Mouse (Mus musculus): ENCODE measurements around the gene Rufy2. TPM values are rescaled to one million over a fixed set of nuclear protein-coding genes. Genes with fewer than 3 reads are reported as not detected.
A peak's percentile ranks its signal among the peaks of the same experiment; 100 is the strongest.

Rufy2 gene
- polyA plus RNA-seq, 1 experiment from 2014 or later, result 17.7 TPM

- under 1% methylated on average over 66 of the region's 68 CpGs for WGBS
- DNase-seq (ENCODE audit: low spot score), result peak; percentile 88
- H3K4me3 ChIP-seq, result peak overlapping the region; percentile 89
- peaks cover 2% of the 10 kb centered on the region; the same call in 1 of the 2 replicates for H3K36me3 ChIP-seq
- H3K27me3 ChIP-seq (ENCODE audit: insufficient read depth, poor library complexity, severe bottlenecking), result no peaks in the 10 kb centered on the region
- peak overlapping the region; percentile 100 for H3K27ac ChIP-seq
- H3K9me3 ChIP-seq, result no peaks in the 10 kb centered on the region
- H3K4me1 ChIP-seq, result peaks cover 14% of the 10 kb centered on the region
Measured at GRCm38 (mm10) chr10:63023121-63023748, 43.2 kb downstream of the Rufy2 start.

GRCm38 (mm10) chr10:63023749-63024579 is 43.9 kb downstream of the Rufy2 start, which contains the start of the genes Hnrnph3 and Pbld2:
Gene Hnrnph3, minus strand, starts transcription at chr10:63024217.
Gene Pbld2, plus strand, starts transcription at chr10:63024315.
- DNase-seq (ENCODE audit: low spot score), result peak; percentile 99
- Histone ChIP-seq H3K4me1 (peaks cover 14% of the 10 kb centered on the region), H3K27ac (peak within 1 kb of the TSS; percentile 100), H3K4me3 (peak within 1 kb of the TSS; percentile 89), H3K36me3 (no peaks in the 10 kb centered on the region), H3K9me3 (no peaks in the 10 kb centered on the region), H3K27me3 (ENCODE audit: insufficient read depth, poor library complexity, severe bottlenecking) (no peaks in the 10 kb centered on the region)
- under 1% methylated on average over 65 of the region's 69 CpGs for WGBS

DNA sequence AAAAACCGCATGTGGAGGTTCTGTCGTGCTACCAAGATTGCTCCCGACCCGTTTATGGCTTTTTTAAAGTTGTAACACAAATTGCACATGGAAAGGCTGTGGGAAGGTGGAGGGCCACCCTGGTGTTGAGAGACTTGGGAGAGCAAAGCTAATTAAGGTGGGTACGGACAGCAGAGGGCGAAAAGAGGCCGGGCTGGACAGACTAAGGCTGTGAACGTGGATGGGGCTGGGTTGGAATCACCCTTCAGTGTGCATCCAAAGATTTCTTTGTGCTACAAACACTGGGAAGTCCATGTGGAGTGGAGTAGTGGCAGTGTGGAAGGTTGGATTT is 44.5 kb downstream of the Rufy2 start:
- peak; percentile 89 for DNase-seq (ENCODE audit: low spot score)

GRCm38 (mm10) chr10:63025016-63025415 is 45.0 kb downstream of the Rufy2 start:
- Histone ChIP-seq H3K27ac (peak overlapping the region; percentile 100), H3K9me3 (no peaks in the 10 kb centered on the region), H3K27me3 (ENCODE audit: insufficient read depth, poor library complexity, severe bottlenecking) (no peaks in the 10 kb centered on the region), H3K36me3 (no peaks in the 10 kb centered on the region), H3K4me3 (peak overlapping the region; percentile 89), H3K4me1 (peaks cover 14% of the 10 kb centered on the region)
- 56% methylated on average over 2 of the region's 2 CpGs for WGBS
- DNase-seq (ENCODE audit: low spot score), result no peak

More for the DNA sequence above, 44.5 kb downstream of the Rufy2 start:
- Histone ChIP-seq H3K4me3 (peak overlapping the region; percentile 89), H3K27me3 (ENCODE audit: insufficient read depth, poor library complexity, severe bottlenecking) (no peaks in the 10 kb centered on the region), H3K27ac (peak overlapping the region; percentile 100), H3K36me3 (no peaks in the 10 kb centered on the region), H3K4me1 (peaks cover 14% of the 10 kb centered on the region), H3K9me3 (no peaks in the 10 kb centered on the region)
- WGBS, result under 1% methylated on average over 8 of the region's 8 CpGs

- no peaks in the 10 kb centered on the region for H3K9me3 ChIP-seq
- WGBS, result 75% methylated on average over 6 of the region's 6 CpGs
- no peaks in the 10 kb centered on the region for H3K36me3 ChIP-seq
- peaks cover 14% of the 10 kb centered on the region for H3K4me1 ChIP-seq
- 0 out of 2 replicates have a peak overlapping the region, but pooled peaks have one; percentile 89 for H3K4me3 ChIP-seq
- peak overlapping the region; percentile 100 for H3K27ac ChIP-seq
- DNase-seq (ENCODE audit: low spot score), result no peak
- no peaks in the 10 kb centered on the region for H3K27me3 ChIP-seq (ENCODE audit: insufficient read depth, poor library complexity, severe bottlenecking)
Measured at GRCm38 (mm10) chr10:63025491-63026011, 45.5 kb downstream of the Rufy2 start.

DNA sequence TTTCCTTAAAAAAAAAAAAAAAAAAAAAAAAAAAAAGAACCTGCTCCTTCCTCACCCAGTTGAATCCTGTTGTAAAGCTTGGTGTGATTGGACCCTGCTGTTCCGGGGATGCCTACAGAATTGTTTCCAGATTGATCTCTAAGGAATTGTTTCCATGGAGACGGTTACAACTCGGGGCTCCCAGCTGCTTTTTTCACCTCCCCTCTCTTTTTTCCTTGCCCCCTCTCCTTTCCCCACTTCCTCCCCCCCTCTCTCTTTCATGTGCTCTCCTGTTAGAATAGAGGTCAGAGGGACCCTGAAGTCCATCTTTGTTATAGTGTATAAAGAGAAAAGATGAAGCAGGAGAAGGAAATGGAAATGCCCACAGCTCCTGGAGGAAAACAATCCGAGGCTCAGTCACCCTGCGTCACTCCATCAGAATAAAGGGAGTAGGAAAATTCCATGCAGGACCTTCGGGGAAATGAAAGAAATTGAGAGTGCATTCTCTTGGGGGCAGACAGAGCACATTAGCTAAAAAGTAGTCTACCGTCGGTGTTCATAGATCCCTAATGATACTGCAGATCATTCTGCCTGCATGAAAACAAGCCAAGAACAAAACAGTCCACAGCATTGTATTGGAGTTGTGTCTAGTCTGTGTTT is 46.3 kb downstream of the Rufy2 start:
- H3K36me3 ChIP-seq, result no peaks in the 10 kb centered on the region
- no peaks in the 10 kb centered on the region for H3K27me3 ChIP-seq (ENCODE audit: insufficient read depth, poor library complexity, severe bottlenecking)
- 68% methylated on average over 8 of the region's 8 CpGs for WGBS
- no peak overlapping the region for H3K27ac ChIP-seq
- no peak for DNase-seq (ENCODE audit: low spot score)
- H3K4me1 ChIP-seq, result peaks cover 10% of the 10 kb centered on the region
- no peak overlapping the region for H3K4me3 ChIP-seq
- no peaks in the 10 kb centered on the region for H3K9me3 ChIP-seq

GRCm38 (mm10) chr10:63026795-63027160 is 46.8 kb downstream of the Rufy2 start:
- no peak for DNase-seq (ENCODE audit: low spot score)
- no peak overlapping the region for H3K4me3 ChIP-seq
- peaks cover 5% of the 10 kb centered on the region for H3K4me1 ChIP-seq
- H3K27ac ChIP-seq, result no peak overlapping the region
- H3K27me3 ChIP-seq (ENCODE audit: insufficient read depth, poor library complexity, severe bottlenecking), result no peaks in the 10 kb centered on the region
- 87% methylated on average over 6 of the region's 6 CpGs for WGBS
- H3K9me3 ChIP-seq, result no peaks in the 10 kb centered on the region
- no peaks in the 10 kb centered on the region for H3K36me3 ChIP-seq

DNA sequence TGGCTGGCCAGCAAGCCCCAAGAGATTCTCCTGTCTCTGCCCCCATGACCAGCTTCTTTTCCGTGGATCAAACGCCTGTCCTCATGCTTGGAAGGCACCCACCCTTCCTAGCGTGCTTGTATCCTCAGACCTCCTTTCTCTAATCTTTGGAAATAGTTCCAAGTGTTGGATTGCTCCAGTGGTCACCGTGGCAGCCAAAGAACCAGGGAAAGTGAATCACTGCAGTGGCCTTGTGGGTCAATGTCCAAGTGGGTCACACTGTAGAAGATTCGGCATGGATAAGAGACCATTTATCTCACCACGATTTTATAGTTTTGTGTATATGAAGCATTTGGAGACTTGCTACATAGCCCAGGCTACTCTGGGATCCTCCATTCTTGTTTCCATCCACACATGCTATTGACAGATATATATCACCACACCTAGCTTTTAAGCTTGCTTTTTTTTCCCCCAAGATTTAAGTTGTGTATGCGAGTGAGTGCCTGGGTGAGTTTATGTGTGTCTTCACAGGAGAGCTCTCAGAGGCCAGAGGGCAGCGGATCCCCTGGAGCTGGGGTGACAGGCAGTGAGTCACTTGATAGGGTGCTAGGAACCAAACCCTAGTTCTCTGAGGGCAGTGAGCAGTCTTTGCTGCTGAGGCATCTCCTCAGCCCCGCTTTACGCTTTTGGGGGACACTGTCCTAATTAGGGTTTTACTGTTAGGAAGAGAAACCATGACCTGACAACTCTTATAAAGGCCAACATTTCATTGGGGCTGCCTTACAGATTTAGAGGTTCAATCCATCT is 47.5 kb downstream of the Rufy2 start:
- 90% methylated on average over 10 of the region's 10 CpGs for WGBS

DNA sequence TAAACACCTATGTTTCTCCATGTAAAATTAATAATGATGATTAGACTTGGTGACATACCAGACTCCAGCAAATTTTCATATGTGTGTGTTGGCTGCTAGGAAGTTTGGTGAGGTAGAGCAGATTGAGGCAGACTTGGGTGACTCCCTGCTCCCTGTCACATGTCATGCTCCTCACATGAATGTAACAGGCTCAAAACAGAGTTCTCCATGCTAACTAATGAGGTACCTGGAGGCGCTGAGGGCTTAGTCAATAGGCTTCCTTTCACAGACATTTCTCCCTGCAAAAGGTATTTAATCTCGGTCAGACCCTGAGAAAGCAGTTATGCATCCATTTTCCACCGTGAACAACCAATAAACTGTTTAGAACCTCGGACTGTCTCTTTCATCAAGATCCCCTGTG is 48.4 kb downstream of the Rufy2 start:
- peaks cover 3% of the 10 kb centered on the region; the same call in 1 of the 2 replicates for H3K4me1 ChIP-seq
- H3K27me3 ChIP-seq (ENCODE audit: insufficient read depth, poor library complexity, severe bottlenecking), result no peaks in the 10 kb centered on the region
- DNase-seq (ENCODE audit: low spot score), result no peak
- H3K36me3 ChIP-seq, result no peaks in the 10 kb centered on the region
- H3K4me3 ChIP-seq, result no peak overlapping the region
- no peak overlapping the region for H3K27ac ChIP-seq
- WGBS, result 88% methylated on average over 4 of the region's 4 CpGs
- no peaks in the 10 kb centered on the region for H3K9me3 ChIP-seq

More for the DNA sequence above, 47.5 kb downstream of the Rufy2 start:
- Histone ChIP-seq H3K27ac (no peak overlapping the region), H3K27me3 (ENCODE audit: insufficient read depth, poor library complexity, severe bottlenecking) (no peaks in the 10 kb centered on the region), H3K9me3 (no peaks in the 10 kb centered on the region), H3K36me3 (no peaks in the 10 kb centered on the region), H3K4me3 (no peak overlapping the region), H3K4me1 (peaks cover 3% of the 10 kb centered on the region; the same call in 1 of the 2 replicates)
- no peak for DNase-seq (ENCODE audit: low spot score)

- Histone ChIP-seq H3K9me3 (no peaks in the 10 kb centered on the region), H3K27me3 (ENCODE audit: insufficient read depth, poor library complexity, severe bottlenecking) (no peaks in the 10 kb centered on the region), H3K36me3 (no peaks in the 10 kb centered on the region), H3K27ac (no peak overlapping the region), H3K4me3 (no peak overlapping the region), H3K4me1 (no peaks in the 10 kb centered on the region)
- WGBS, result 80% methylated on average over 3 of the region's 3 CpGs
- no peak for DNase-seq (ENCODE audit: low spot score)
Measured at GRCm38 (mm10) chr10:63032267-63032666, 52.2 kb downstream of the Rufy2 start.

DNA sequence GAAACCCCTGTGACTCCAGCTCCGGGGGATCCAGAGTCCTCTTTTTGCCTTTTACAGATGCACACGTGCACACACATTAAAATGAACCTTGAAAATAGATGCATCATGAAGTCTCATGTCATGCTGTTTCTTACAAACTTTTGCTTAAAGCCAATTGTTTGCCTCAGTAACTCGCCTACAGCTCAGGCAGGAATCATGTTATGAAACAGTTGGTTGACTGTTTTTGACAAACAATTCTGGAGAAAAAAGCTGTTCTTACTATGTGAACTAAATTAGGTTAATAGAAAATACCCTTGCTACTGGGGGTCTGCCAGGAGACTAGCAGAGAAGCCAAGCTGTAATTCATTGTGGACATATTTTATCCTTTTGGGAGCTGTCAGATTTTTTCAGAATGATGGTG is 52.9 kb downstream of the Rufy2 start:
- DNase-seq (ENCODE audit: low spot score), result no peak
- Histone ChIP-seq H3K4me1 (no peaks in the 10 kb centered on the region), H3K27ac (no peak overlapping the region), H3K9me3 (no peaks in the 10 kb centered on the region), H3K27me3 (ENCODE audit: insufficient read depth, poor library complexity, severe bottlenecking) (no peaks in the 10 kb centered on the region), H3K4me3 (no peak overlapping the region), H3K36me3 (no peaks in the 10 kb centered on the region)
- 80% methylated on average over 3 of the region's 3 CpGs for WGBS

- Histone ChIP-seq H3K27ac (no peak overlapping the region), H3K4me3 (no peak overlapping the region), H3K27me3 (ENCODE audit: insufficient read depth, poor library complexity, severe bottlenecking) (0 out of 2 replicates have a peak, but pooled peaks cover 4% of the 10 kb centered on the region), H3K4me1 (no peaks in the 10 kb centered on the region), H3K36me3 (no peaks in the 10 kb centered on the region), H3K9me3 (no peaks in the 10 kb centered on the region)
- WGBS, result 69% methylated on average over 14 of the region's 14 CpGs
- DNase-seq (ENCODE audit: low spot score), result no peak
Measured at GRCm38 (mm10) chr10:63038571-63039320, 58.7 kb downstream of the Rufy2 start.

Data from heart, embryonic 10.5 days (tissue).